8 mouse cellular contexts compared by ENCODE assay signal in the genomic region with DNA sequence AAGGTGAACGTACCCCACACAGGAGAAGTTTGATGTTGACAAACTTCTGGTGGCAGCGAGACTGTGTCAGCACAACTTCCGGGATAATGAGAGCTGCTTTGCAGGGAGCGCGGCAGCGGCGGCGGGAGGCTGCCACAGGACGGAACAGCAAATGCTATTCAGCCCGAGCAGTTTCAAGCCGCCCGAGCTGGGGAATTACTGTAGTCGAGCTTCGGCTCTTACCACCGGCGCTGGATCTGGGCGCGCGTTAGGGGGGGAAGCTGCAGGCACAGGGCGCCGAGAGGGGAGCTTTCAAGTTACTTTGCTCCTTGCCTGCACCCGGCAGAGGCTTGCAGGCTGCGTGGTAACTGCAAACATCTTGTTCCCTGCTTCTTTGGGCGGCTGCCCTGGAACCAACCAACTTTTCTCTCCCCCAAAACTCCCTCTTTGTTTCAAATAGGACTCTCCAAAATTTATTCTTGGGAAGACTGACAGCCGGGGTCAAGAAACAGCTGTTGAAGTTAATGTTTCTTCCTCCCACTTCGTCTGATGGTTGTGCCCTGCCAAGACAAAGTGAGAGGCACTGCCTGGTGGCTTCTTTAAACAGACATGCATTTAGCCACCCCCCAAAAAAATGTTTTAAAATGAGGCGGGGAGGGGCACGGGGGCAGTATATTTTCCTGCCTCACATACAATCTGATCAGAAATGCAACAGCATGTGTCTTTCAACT.
DNase-seq lines count a peak whose midpoint lies in the region; ATAC-seq and TF ChIP-seq lines count a peak whose summit lies in the region.

No protein-coding gene starts in this region.

- ATAC-seq in heart, embryonic 11.5 days (replicated peaks; ENCODE audit: insufficient number of reproducible peaks, low FRiP score, low TSS enrichment): peak; percentile 83
- ATAC-seq in kidney, embryonic 16.5 days (ENCODE audit: low FRiP score, low TSS enrichment): peak; percentile 96

- TF ChIP-seq CTCF in C2C12 (IDR thresholded peaks at IDR 0.05; ENCODE audit: control insufficient read depth, insufficient read depth, insufficient read length): no peak
- no peak for TF ChIP-seq CTCF in brain, embryonic 14.5 days (IDR thresholded peaks at IDR 0.05; ENCODE audit: borderline replicate concordance, extremely low read depth, insufficient read depth, insufficient read length)
- TF ChIP-seq CTCF in liver, adult 2 months (IDR thresholded peaks at IDR 0.05; ENCODE audit: low read depth, low read length): no peak

- peaks cover 36% of the 10 kb centered on the region for H3K4me1 ChIP-seq in erythroblast, embryonic 14.5 days (ENCODE audit: control insufficient read depth)
- peaks cover 32% of the 10 kb centered on the region for H3K4me1 ChIP-seq in heart, embryonic 11.5 days (ENCODE audit: control insufficient read depth, insufficient read depth, low read length)
- H3K4me1 ChIP-seq in kidney, embryonic 16.5 days (ENCODE audit: insufficient read depth, low read length): peaks cover 48% of the 10 kb centered on the region
- no peaks in the 10 kb centered on the region; the same call in 1 of the 2 replicates for H3K4me1 ChIP-seq in liver, adult 2 months (ENCODE audit: control insufficient read depth, insufficient read depth, low read length)

- peak overlapping the region; percentile 96 for H3K27ac ChIP-seq in heart, embryonic 11.5 days (ENCODE audit: low read depth, low read length)
- peak overlapping the region; percentile 100 for H3K27ac ChIP-seq in kidney, embryonic 16.5 days (ENCODE audit: low read length)
- peak overlapping the region; percentile 77 for H3K27ac ChIP-seq in liver, adult 2 months (replicated peaks; ENCODE audit: insufficient read depth, low read depth, low read length)

- H3K79me3 ChIP-seq in C2C12 (ENCODE audit: low read depth): no peaks in the 10 kb centered on the region

- DNase-seq in brain, embryonic 14.5 days (ENCODE audit: low read depth): peak; percentile 99
- DNase-seq in liver, adult 2 months (ENCODE audit: extremely low read depth, low read depth, low spot score): peak; percentile 41
- DNase-seq in splenic B cell, adult 2 months (ENCODE audit: low read depth, low spot score): peak; percentile 85

- peak overlapping the region; percentile 92 for H3K9ac ChIP-seq in heart, embryonic 11.5 days (ENCODE audit: low read depth, low read length)
- peak overlapping the region; percentile 84 for H3K9ac ChIP-seq in kidney, embryonic 16.5 days (replicated peaks; ENCODE audit: low read length)
- peak overlapping the region; percentile 77 for H3K9ac ChIP-seq in liver, adult 2 months (ENCODE audit: low read depth, low read length)

- no peak for TF ChIP-seq POLR2A in brain, embryonic 14.5 days (IDR thresholded peaks at IDR 0.05; ENCODE audit: borderline replicate concordance, extremely low read depth, insufficient read depth, insufficient read length, poor library complexity, severe bottlenecking)
- no peak for TF ChIP-seq POLR2A in liver, adult 2 months (IDR thresholded peaks at IDR 0.05; ENCODE audit: extremely low read depth, insufficient read depth, low read length)
- peak; percentile 68 for TF ChIP-seq POLR2A in myocyte (IDR thresholded peaks at IDR 0.05; ENCODE audit: insufficient read length, low read depth)

- no peaks in the 10 kb centered on the region for H3K9me3 ChIP-seq in erythroblast, embryonic 14.5 days (ENCODE audit: control insufficient read depth, low read length)
- H3K9me3 ChIP-seq in heart, embryonic 11.5 days (replicated peaks; ENCODE audit: control insufficient read depth, low read length): no peaks in the 10 kb centered on the region
- H3K9me3 ChIP-seq in kidney, embryonic 16.5 days (ENCODE audit: low read length): no peaks in the 10 kb centered on the region

- H3ac ChIP-seq in C2C12 (ENCODE audit: control insufficient read depth, insufficient read length, low read depth) (peak overlapping the region; percentile 61), myocyte (ENCODE audit: control insufficient read depth, insufficient read length) (peak overlapping the region; percentile 33)

- under 1% methylated on average over 28 of the region's 28 CpGs for WGBS in heart, embryonic 11.5 days (ENCODE audit: insufficient replicate concordance)
- WGBS in kidney, embryonic 16.5 days: under 1% methylated on average over 27 of the region's 28 CpGs
- WGBS in liver, adult 2 months: 1% methylated on average over 28 of the region's 28 CpGs

- no peaks in the 10 kb centered on the region for H3K27me3 ChIP-seq in C2C12 (ENCODE audit: control insufficient read depth, insufficient read depth, insufficient read length)
- H3K27me3 ChIP-seq in erythroblast, embryonic 14.5 days (ENCODE audit: control insufficient read depth): no peaks in the 10 kb centered on the region
- H3K27me3 ChIP-seq in heart, embryonic 11.5 days (ENCODE audit: control insufficient read depth, insufficient read depth, low read length): no peaks in the 10 kb centered on the region
- no peaks in the 10 kb centered on the region for H3K27me3 ChIP-seq in kidney, embryonic 16.5 days (ENCODE audit: insufficient read depth, low read length)
- H3K27me3 ChIP-seq in liver, adult 2 months (ENCODE audit: control insufficient read depth, insufficient read depth, low read length): no peaks in the 10 kb centered on the region
- no peaks in the 10 kb centered on the region for H3K27me3 ChIP-seq in myocyte (ENCODE audit: control insufficient read depth, insufficient read depth, insufficient read length)
- H3K27me3 ChIP-seq in splenic B cell, adult 2 months (ENCODE audit: control insufficient read depth, insufficient read depth, low read length, poor library complexity, severe bottlenecking): no peaks in the 10 kb centered on the region

- no peaks in the 10 kb centered on the region for H3K36me3 ChIP-seq in C2C12 (ENCODE audit: control insufficient read depth, insufficient read depth)
- no peaks in the 10 kb centered on the region for H3K36me3 ChIP-seq in erythroblast, embryonic 14.5 days (ENCODE audit: control insufficient read depth)
- no peaks in the 10 kb centered on the region for H3K36me3 ChIP-seq in heart, embryonic 11.5 days (ENCODE audit: control insufficient read depth, insufficient read depth, low read length)
- H3K36me3 ChIP-seq in kidney, embryonic 16.5 days (ENCODE audit: insufficient read depth, low read length): no peaks in the 10 kb centered on the region
- no peaks in the 10 kb centered on the region for H3K36me3 ChIP-seq in liver, adult 2 months (ENCODE audit: control insufficient read depth, insufficient read depth, low read length)
- no peaks in the 10 kb centered on the region for H3K36me3 ChIP-seq in myocyte (ENCODE audit: control insufficient read depth, insufficient read depth)
- H3K36me3 ChIP-seq in splenic B cell, adult 2 months (ENCODE audit: control insufficient read depth, insufficient read depth, low read length, poor library complexity, severe bottlenecking): no peaks in the 10 kb centered on the region

- H3K4me2 ChIP-seq in heart, embryonic 11.5 days: peak overlapping the region; percentile 90
- H3K4me2 ChIP-seq in kidney, embryonic 16.5 days (replicated peaks; ENCODE audit: low read depth, low read length): peak overlapping the region; percentile 90
- H3K4me2 ChIP-seq in myocyte (ENCODE audit: low read depth): peak overlapping the region; percentile 88

- no peaks in the 10 kb centered on the region for H3K79me2 ChIP-seq in C2C12 (ENCODE audit: control insufficient read depth, insufficient read depth)
- no peaks in the 10 kb centered on the region for H3K79me2 ChIP-seq in liver, adult 2 months (ENCODE audit: control insufficient read depth, insufficient read depth, low read length)
- H3K79me2 ChIP-seq in myocyte (ENCODE audit: control insufficient read depth, insufficient read depth): no peaks in the 10 kb centered on the region

- H3K4me3 ChIP-seq in C2C12 (ENCODE audit: insufficient read depth, poor library complexity, severe bottlenecking) (no peak overlapping the region), myocyte (peak overlapping the region; percentile 22)
- peak overlapping the region; percentile 74 for H3K4me3 ChIP-seq in erythroblast, embryonic 14.5 days (replicated peaks)
- H3K4me3 ChIP-seq in heart, embryonic 11.5 days (ENCODE audit: low read depth, low read length): peak overlapping the region; percentile 50
- peak overlapping the region; percentile 51 for H3K4me3 ChIP-seq in kidney, embryonic 16.5 days (ENCODE audit: low read length)
- H3K4me3 ChIP-seq in liver, adult 2 months (ENCODE audit: insufficient read depth, low read depth, low read length): peak overlapping the region; percentile 64

TF ChIP-seq in C2C12, 6 proteins besides CTCF, POLR2A, EP300 and RAD21:
- TF ChIP-seq MYOD1 (IDR thresholded peaks at IDR 0.05; ENCODE audit: control insufficient read depth, insufficient read length, low read depth): peak; percentile 82
- TF ChIP-seq USF1 (IDR thresholded peaks at IDR 0.05; ENCODE audit: low read depth): no peak
- no peak for TF ChIP-seq MYOG (IDR thresholded peaks at IDR 0.05; ENCODE audit: control insufficient read depth, extremely low read depth, insufficient read length)
- no peak for TF ChIP-seq FOSL1 (IDR thresholded peaks at IDR 0.05; ENCODE audit: insufficient read depth, low read length, poor library complexity, severe bottlenecking)
- TF ChIP-seq MAX (IDR thresholded peaks at IDR 0.05): peak; percentile 2
- no peak for TF ChIP-seq CEBPB (IDR thresholded peaks at IDR 0.05; ENCODE audit: low read depth)

TF ChIP-seq in myocyte, 11 proteins besides CTCF, POLR2A, EP300 and RAD21:
- TF ChIP-seq MYOD1 (IDR thresholded peaks at IDR 0.05; ENCODE audit: control insufficient read depth in 1 of 3, insufficient read length in 2 of 3, low read depth in 2 of 3) (peak; percentile 84 to 93 (median 85)), REST (IDR thresholded peaks at IDR 0.05; ENCODE audit: insufficient read depth, insufficient read length) (no peak), E2F4 (IDR thresholded peaks at IDR 0.05; ENCODE audit: insufficient read depth) (peak; percentile 24), TCF12 (IDR thresholded peaks at IDR 0.05; ENCODE audit: insufficient read depth, poor library complexity, severe bottlenecking) (peak; percentile 86), TCF3 (IDR thresholded peaks at IDR 0.05; ENCODE audit: insufficient read length, low read depth) (peak; percentile 10), USF1 (IDR thresholded peaks at IDR 0.05; ENCODE audit: low read depth) (no peak), MYOG (IDR thresholded peaks at IDR 0.05; ENCODE audit: control insufficient read depth in 1 of 3, insufficient read depth in 1 of 3, insufficient read length in 2 of 3, low read depth in 2 of 3) (peak in 2 of 3 experiments; percentile 45 to 59), MAX (IDR thresholded peaks at IDR 0.05; ENCODE audit: low read depth) (no peak), CEBPB (IDR thresholded peaks at IDR 0.05; ENCODE audit: insufficient read depth, poor library complexity, severe bottlenecking) (no peak), POLR2AphosphoS2 (IDR thresholded peaks at IDR 0.05; ENCODE audit: insufficient read length, low read depth) (no peak), SRF (IDR thresholded peaks at IDR 0.05; ENCODE audit: control insufficient read depth, insufficient read length, low read depth) (no peak)

Comparison
In these comparisons a context has a peak if more than half of its experiments do, and no peak if none do; other contexts are left out.
1. DNase-seq: peak in every context shown above with its lines; median percentile 99 in brain, embryonic 14.5 days; 85 in splenic B cell, adult 2 months; 41 in liver, adult 2 months.